Mouse (Mus musculus): ENCODE measurements around the gene 1700015G11Rik. TPM values are rescaled to one million over a fixed set of nuclear protein-coding genes. Genes with fewer than 3 reads are reported as not detected.

Gene 1700015G11Rik
- polyA plus RNA-seq (2015; fragmentation: Nextera tagmentation; extraction: Ambion mirVana): not detected in 2 replicates

DNA sequence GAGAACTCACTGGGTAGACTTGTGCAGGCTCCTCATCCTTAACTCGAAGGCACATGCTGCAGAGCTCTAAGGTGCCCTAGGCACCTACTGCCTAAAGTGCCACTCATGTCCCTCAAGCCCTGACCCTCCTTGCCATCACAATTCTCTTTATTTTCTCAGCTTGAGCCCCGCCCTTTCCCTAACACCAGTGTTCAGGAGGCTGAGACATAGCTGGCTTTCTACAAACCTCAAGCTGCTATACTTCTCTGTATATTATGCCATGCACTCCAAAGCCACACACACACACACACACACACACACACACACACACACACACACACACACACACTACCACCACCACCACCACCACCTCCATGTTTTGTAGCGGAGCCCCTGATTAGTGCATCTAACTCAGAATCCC, at the start of gene 1700015G11Rik:
Gene 1700015G11Rik (minus strand): TSS at position 101 of the 400 bp plus-strand sequence.
- Histone ChIP-seq H3K4me2 (replicated peaks; ENCODE audit: low read depth) (no peak within 1 kb of the TSS), H3K36me3 (ENCODE audit: control insufficient read depth, insufficient read depth) (no peaks in the 10 kb centered on the region), H3K9me3 (ENCODE audit: control insufficient read depth) (no peaks in the 10 kb centered on the region), H3K27me3 (replicated peaks; ENCODE audit: control insufficient read depth, insufficient read depth, low read length) (no peaks in the 10 kb centered on the region), H3K4me1 (replicated peaks; ENCODE audit: control insufficient read depth, insufficient read depth, low read length) (no peaks in the 10 kb centered on the region), H3K27ac (ENCODE audit: low read depth, low read length) (no peak within 1 kb of the TSS), H3K4me3 (ENCODE audit: low read depth, low read length) (no peak within 1 kb of the TSS), H3K9ac (ENCODE audit: low read depth, low read length) (no peak within 1 kb of the TSS)
- TF ChIP-seq CTCF (IDR thresholded peaks at IDR 0.05; ENCODE audit: low read depth): no peak
- no peak for ATAC-seq
- WGBS: 75% methylated on average over 3 of the region's 3 CpGs

DNA sequence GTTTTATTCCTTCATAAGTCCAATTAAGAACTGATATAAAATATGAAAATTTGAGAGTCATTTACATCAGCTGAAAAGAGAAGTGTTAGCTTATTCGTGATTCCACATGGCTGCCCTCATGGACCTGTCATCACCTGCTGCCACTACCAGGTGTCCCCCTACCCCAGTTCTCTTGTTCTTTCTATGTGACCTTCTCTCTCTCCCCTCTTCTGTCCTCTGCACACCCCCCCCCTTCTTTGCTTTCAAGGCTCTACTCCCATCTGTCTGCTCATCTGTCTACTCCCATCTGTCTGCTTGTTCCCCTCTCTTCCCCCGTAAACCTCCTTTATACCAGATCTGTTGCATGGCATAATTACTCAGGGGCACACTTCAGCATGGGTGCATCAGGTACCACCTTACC, 41.4 kb upstream of the 1700015G11Rik start:
- no peaks in the 10 kb centered on the region for H3K4me1 ChIP-seq (replicated peaks; ENCODE audit: control insufficient read depth, insufficient read depth, low read length)
- no peaks in the 10 kb centered on the region for H3K27me3 ChIP-seq (replicated peaks; ENCODE audit: control insufficient read depth, insufficient read depth, low read length)
- no peaks in the 10 kb centered on the region for H3K36me3 ChIP-seq (ENCODE audit: control insufficient read depth, insufficient read depth)
- ATAC-seq: no peak
- H3K9me3 ChIP-seq (ENCODE audit: control insufficient read depth): no peaks in the 10 kb centered on the region
- no peak overlapping the region for H3K4me3 ChIP-seq (ENCODE audit: low read depth, low read length)
- no peak overlapping the region for H3K9ac ChIP-seq (ENCODE audit: low read depth, low read length)
- H3K4me2 ChIP-seq (replicated peaks; ENCODE audit: low read depth): no peak overlapping the region
- no peak for TF ChIP-seq CTCF (IDR thresholded peaks at IDR 0.05; ENCODE audit: low read depth)
- no peak overlapping the region for H3K27ac ChIP-seq (ENCODE audit: low read depth, low read length)
- 86% methylated on average over 2 of the region's 2 CpGs for WGBS

DNA sequence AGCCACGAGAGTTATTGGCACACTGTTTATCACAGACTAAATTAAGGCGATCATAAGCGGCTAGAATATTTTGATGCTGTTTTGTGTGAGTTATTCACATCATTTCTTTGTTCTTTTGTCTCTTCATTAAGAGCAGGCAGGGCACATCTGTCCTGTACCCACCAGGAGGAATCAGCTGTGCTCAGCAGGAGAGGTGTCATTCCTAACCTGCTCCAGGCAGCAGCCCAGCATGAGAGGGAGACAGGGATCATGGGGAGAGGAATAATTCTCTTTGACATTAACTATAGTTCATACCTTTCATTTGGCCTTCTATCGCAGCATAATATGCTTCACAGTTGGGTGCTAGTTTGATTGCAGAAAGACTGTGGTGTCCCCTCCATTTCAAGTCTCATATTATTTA, 40.7 kb upstream of the 1700015G11Rik start:
- 57% methylated on average over 4 of the region's 4 CpGs for WGBS
- no peaks in the 10 kb centered on the region for H3K36me3 ChIP-seq (ENCODE audit: control insufficient read depth, insufficient read depth)
- H3K4me3 ChIP-seq (ENCODE audit: low read depth, low read length): no peak overlapping the region
- H3K27me3 ChIP-seq (replicated peaks; ENCODE audit: control insufficient read depth, insufficient read depth, low read length): no peaks in the 10 kb centered on the region
- no peak for ATAC-seq
- no peak for TF ChIP-seq CTCF (IDR thresholded peaks at IDR 0.05; ENCODE audit: low read depth)
- H3K27ac ChIP-seq (ENCODE audit: low read depth, low read length): no peak overlapping the region
- no peaks in the 10 kb centered on the region for H3K4me1 ChIP-seq (replicated peaks; ENCODE audit: control insufficient read depth, insufficient read depth, low read length)
- no peak overlapping the region for H3K4me2 ChIP-seq (replicated peaks; ENCODE audit: low read depth)
- no peaks in the 10 kb centered on the region for H3K9me3 ChIP-seq (ENCODE audit: control insufficient read depth)
- H3K9ac ChIP-seq (ENCODE audit: low read depth, low read length): no peak overlapping the region

DNA sequence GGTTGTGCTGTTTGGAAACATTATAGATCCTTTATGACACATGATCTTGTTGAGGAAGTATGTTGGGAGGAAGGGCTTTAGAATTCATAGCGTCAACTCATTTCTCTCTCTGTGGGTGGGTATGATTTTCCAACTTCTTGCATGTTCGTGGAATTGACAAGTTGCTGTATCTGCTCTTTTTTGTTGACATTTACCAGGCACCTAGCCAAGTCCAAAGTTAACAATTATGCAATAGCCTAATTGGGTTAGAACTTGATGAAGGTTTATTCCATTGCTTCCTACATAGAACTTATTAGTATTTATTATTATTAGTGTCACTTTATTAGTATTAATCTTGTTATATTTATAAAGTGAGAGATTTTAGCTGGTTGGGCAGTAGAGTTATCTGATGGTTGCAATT, 40.3 kb upstream of the 1700015G11Rik start:
- no peak overlapping the region for H3K4me3 ChIP-seq (ENCODE audit: low read depth, low read length)
- no peak for ATAC-seq
- H3K9me3 ChIP-seq (ENCODE audit: control insufficient read depth): no peaks in the 10 kb centered on the region
- H3K27ac ChIP-seq (ENCODE audit: low read depth, low read length): no peak overlapping the region
- H3K9ac ChIP-seq (ENCODE audit: low read depth, low read length): no peak overlapping the region
- 34% methylated on average over 2 of the region's 2 CpGs for WGBS
- H3K27me3 ChIP-seq (replicated peaks; ENCODE audit: control insufficient read depth, insufficient read depth, low read length): no peaks in the 10 kb centered on the region
- no peaks in the 10 kb centered on the region for H3K36me3 ChIP-seq (ENCODE audit: control insufficient read depth, insufficient read depth)
- H3K4me1 ChIP-seq (replicated peaks; ENCODE audit: control insufficient read depth, insufficient read depth, low read length): no peaks in the 10 kb centered on the region
- TF ChIP-seq CTCF (IDR thresholded peaks at IDR 0.05; ENCODE audit: low read depth): no peak
- H3K4me2 ChIP-seq (replicated peaks; ENCODE audit: low read depth): no peak overlapping the region

DNA sequence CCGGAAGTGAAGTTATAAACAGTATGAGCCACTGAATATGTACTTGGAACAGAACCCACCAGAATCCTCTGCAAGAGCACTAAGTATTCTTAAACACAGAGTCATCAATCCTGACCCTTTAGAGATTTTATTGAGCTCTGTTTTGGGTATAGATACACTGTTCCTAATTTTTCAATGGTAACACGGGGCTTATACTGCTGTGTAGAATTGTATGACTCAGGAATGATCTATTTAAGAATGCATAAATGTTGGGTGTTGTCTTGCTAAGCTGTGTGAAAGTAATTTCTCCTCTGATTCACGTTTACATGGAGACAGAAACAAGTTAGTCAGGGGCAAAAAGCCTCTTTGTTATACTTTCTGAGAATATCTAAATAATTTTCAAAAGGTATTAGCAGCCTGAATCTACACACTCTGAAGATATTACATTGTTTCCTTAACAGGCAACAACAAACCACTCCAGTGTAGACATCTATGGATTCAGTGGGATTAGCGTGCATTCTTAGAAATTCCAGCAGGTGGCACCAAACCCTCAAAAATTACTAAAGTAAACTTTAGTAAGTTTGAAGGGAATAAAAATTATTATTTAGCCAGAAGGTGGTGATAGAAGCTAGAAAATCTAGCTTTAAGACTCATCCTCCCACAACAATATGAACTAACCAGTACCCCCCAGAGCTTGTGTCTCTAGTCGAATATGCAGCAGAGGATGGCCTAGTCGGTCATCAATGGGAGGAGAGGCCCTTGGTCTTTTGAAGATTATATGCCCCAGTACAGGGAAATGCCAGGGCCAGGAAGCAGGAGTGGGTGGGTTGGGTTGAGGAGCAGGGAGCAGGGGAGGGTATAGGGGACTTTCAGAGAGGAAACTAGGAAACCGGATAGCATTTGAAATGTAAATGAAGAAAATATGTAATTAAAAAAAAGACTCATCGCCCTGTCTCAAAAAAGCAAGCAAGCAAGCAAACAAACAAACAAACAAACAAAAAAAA, 22.4 kb upstream of the 1700015G11Rik start:
- no peak for ATAC-seq
- H3K4me1 ChIP-seq (replicated peaks; ENCODE audit: control insufficient read depth, insufficient read depth, low read length): no peaks in the 10 kb centered on the region
- no peak overlapping the region for H3K4me2 ChIP-seq (replicated peaks; ENCODE audit: low read depth)
- H3K9ac ChIP-seq (ENCODE audit: low read depth, low read length): no peak overlapping the region
- no peak overlapping the region for H3K4me3 ChIP-seq (ENCODE audit: low read depth, low read length)
- H3K36me3 ChIP-seq (ENCODE audit: control insufficient read depth, insufficient read depth): no peaks in the 10 kb centered on the region
- H3K27me3 ChIP-seq (replicated peaks; ENCODE audit: control insufficient read depth, insufficient read depth, low read length): no peaks in the 10 kb centered on the region
- peak; percentile 77 for TF ChIP-seq CTCF (IDR thresholded peaks at IDR 0.05; ENCODE audit: low read depth)
- H3K27ac ChIP-seq (ENCODE audit: low read depth, low read length): no peak overlapping the region
- WGBS: 43% methylated on average over 8 of the region's 8 CpGs
- H3K9me3 ChIP-seq (ENCODE audit: control insufficient read depth): no peaks in the 10 kb centered on the region

DNA sequence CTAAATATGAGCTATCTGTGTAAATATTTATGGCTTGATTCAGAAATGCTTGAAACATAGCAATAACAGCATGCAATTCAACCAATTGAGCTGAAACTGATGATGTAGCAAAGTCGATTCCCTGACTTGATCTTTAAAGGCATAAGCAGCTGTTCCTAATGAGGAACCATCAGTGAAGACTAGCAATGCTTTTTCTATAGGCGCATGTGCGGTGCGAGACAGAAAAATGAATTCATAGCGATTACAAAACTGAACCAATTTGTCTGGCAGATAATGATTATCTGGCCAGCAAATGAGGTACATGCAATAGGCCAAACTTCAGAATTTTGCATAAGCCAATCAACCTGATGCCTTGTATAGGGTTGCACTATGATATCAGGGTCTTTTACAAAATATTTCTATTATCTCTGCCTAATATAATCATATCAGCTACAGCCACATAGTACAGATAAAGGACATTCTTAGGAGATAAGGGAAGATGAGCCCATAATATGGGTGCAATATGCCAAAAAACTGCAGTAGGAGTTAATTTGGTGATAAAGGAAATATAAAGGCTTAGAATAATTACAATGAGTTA, 8.6 kb upstream of the 1700015G11Rik start:
- Histone ChIP-seq H3K27me3 (replicated peaks; ENCODE audit: control insufficient read depth, insufficient read depth, low read length) (no peaks in the 10 kb centered on the region), H3K36me3 (ENCODE audit: control insufficient read depth, insufficient read depth) (no peaks in the 10 kb centered on the region), H3K9me3 (ENCODE audit: control insufficient read depth) (no peaks in the 10 kb centered on the region), H3K4me1 (replicated peaks; ENCODE audit: control insufficient read depth, insufficient read depth, low read length) (no peaks in the 10 kb centered on the region), H3K27ac (ENCODE audit: low read depth, low read length) (no peak overlapping the region), H3K9ac (ENCODE audit: low read depth, low read length) (no peak overlapping the region), H3K4me3 (ENCODE audit: low read depth, low read length) (no peak overlapping the region), H3K4me2 (replicated peaks; ENCODE audit: low read depth) (no peak overlapping the region)
- no peak for ATAC-seq
- 83% methylated on average over 5 of the region's 5 CpGs for WGBS
- TF ChIP-seq CTCF (IDR thresholded peaks at IDR 0.05; ENCODE audit: low read depth): no peak
